Mouse (Mus musculus) neural tube, embryonic 12.5 days (tissue): ENCODE measurements around the gene Ano4. TPM values are rescaled to one million over a fixed set of nuclear protein-coding genes. Genes with fewer than 3 reads are reported as not detected.

Source experiments
- ATAC-seq: fragments of 200-750 bp; cut with Nextera tagmentation; 2 replicates; pipeline ENCODE4 v1.8.0; 2017; ENCODE audit warnings: low read depth, mild to moderate bottlenecking, moderate TSS enrichment, moderate library complexity; ENCODE audit not compliant: low FRiP score
- H3K27ac ChIP-seq: fragments of 300-500 bp; sonication (generic); 2 replicates; pipeline ENCODE4 v1.5.1; 2016
- H3K27me3 ChIP-seq: fragments of 300-500 bp; sonication (generic); replicated peaks from 2 replicates; pipeline ENCODE4 v1.6.1; 2016; ENCODE audit warnings: mild to moderate bottlenecking
- H3K36me3 ChIP-seq: fragments of 300-500 bp; sonication (generic); 2 replicates; pipeline ENCODE4 v1.6.1; 2016; ENCODE audit warnings: mild to moderate bottlenecking
- H3K4me1 ChIP-seq: fragments of 300-500 bp; sonication (generic); 2 replicates; pipeline ENCODE4 v1.6.1; 2016
- H3K4me2 ChIP-seq: fragments of 300-500 bp; sonication (generic); replicated peaks from 2 replicates; pipeline ENCODE4 v1.6.1; 2016; ENCODE audit warnings: mild to moderate bottlenecking
- H3K4me3 ChIP-seq: fragments of 300-500 bp; sonication (generic); 2 replicates; pipeline ENCODE4 v1.5.1; 2016
- H3K9ac ChIP-seq: fragments of 300-500 bp; sonication (generic); 2 replicates; pipeline ENCODE4 v1.6.1; 2016; ENCODE audit warnings: mild to moderate bottlenecking
- H3K9me3 ChIP-seq: fragments of 300-500 bp; sonication (generic); 2 replicates; pipeline ENCODE4 v1.6.1; 2016; ENCODE audit warnings: mild to moderate bottlenecking
- WGBS: fragments of 180-500 bp; shearing (Covaris S2); methylation state at CpG from one replicate; pipeline ENCODE4 v1.1.7; 2016; 5-methylcytosine and 5-hydroxymethylcytosine counted together
- polyA plus RNA-seq: library from polyadenylated mRNA; unstranded; fragments of >200 nt; fragmentation: Nextera tagmentation; extraction: Ambion mirVana; gene quantifications from 2 replicates; pipeline ENCODE4 v1.2.1, GENCODE M21; 2016

The Ano4 gene
- polyA plus RNA-seq, 1 experiment from 2014 or later: 4.4 TPM

GRCm38 (mm10) chr10:88978932-88979331, 365.6 kb downstream of the Ano4 start:
- H3K4me1 ChIP-seq: no peaks in the 10 kb centered on the region
- no peak overlapping the region for H3K9ac ChIP-seq
- no peaks in the 10 kb centered on the region for H3K9me3 ChIP-seq
- ATAC-seq: no peak
- no peak overlapping the region for H3K4me3 ChIP-seq
- no peak overlapping the region for H3K4me2 ChIP-seq
- H3K36me3 ChIP-seq: no peaks in the 10 kb centered on the region
- 81% methylated on average over 6 of the region's 6 CpGs for WGBS
- H3K27me3 ChIP-seq: no peaks in the 10 kb centered on the region
- no peak overlapping the region for H3K27ac ChIP-seq

- no peaks in the 10 kb centered on the region for H3K4me1 ChIP-seq
- H3K36me3 ChIP-seq: no peaks in the 10 kb centered on the region
- H3K9ac ChIP-seq: no peak overlapping the region
- no peaks in the 10 kb centered on the region for H3K9me3 ChIP-seq
- H3K27ac ChIP-seq: no peak overlapping the region
- ATAC-seq: no peak
- H3K27me3 ChIP-seq: no peaks in the 10 kb centered on the region
- no peak overlapping the region for H3K4me3 ChIP-seq
- WGBS: 88% methylated on average over 7 of the region's 7 CpGs
- H3K4me2 ChIP-seq: no peak overlapping the region
Measured at GRCm38 (mm10) chr10:88970951-88971725, 373.4 kb downstream of the Ano4 start.

DNA sequence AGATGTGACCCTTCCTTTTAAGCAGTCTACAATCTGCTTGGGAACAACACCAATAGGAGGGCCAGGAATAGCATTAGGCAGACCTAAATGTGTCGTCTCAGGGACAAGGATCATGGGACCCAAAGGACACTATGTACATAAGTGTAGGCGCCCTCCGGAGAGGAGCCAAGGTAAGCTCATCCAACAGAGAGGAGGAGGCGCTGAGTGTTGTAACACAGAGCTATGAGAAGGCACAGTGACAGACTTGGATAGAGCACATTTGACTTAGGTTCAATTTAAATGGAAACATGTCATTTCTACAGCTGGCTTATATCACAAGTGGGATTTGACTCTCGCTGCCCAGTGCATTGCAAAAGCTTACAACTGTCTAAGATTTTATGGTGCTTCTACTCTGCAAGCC, 376.0 kb downstream of the Ano4 start:
- no peaks in the 10 kb centered on the region for H3K36me3 ChIP-seq
- 92% methylated on average over 5 of the region's 5 CpGs for WGBS

DNA sequence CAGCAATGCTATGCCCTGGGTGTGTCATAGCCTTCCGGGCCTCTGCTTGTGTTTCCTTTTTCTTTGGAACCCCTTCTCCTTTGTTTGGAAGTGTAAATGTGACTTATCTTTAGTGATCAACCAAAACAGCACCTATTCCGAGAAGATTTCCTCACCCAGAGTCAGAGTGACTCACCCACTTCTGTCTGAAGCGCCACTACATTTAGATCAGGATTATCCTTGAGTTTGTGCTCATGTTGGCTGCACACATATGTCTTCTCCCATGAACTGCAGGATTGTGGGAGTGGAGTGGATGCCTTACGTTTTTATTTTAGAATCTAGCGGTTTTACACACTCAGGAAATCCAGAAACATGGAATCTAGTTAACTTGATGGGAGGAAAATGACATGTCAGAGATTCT, 383.8 kb downstream of the Ano4 start:
- 84% methylated on average over 5 of the region's 5 CpGs for WGBS
- Histone ChIP-seq H3K9ac (no peak overlapping the region), H3K9me3 (no peaks in the 10 kb centered on the region), H3K4me3 (no peak overlapping the region), H3K27ac (no peak overlapping the region), H3K27me3 (no peaks in the 10 kb centered on the region), H3K36me3 (no peaks in the 10 kb centered on the region), H3K4me1 (no peaks in the 10 kb centered on the region), H3K4me2 (no peak overlapping the region)
- ATAC-seq: no peak

More for the DNA sequence above, 376.0 kb downstream of the Ano4 start:
- H3K4me1 ChIP-seq: no peaks in the 10 kb centered on the region
- ATAC-seq: no peak
- no peak overlapping the region for H3K9ac ChIP-seq
- H3K27ac ChIP-seq: no peak overlapping the region
- no peaks in the 10 kb centered on the region for H3K9me3 ChIP-seq
- H3K4me3 ChIP-seq: no peak overlapping the region
- no peak overlapping the region for H3K4me2 ChIP-seq
- no peaks in the 10 kb centered on the region for H3K27me3 ChIP-seq

- Histone ChIP-seq H3K4me1 (no peaks in the 10 kb centered on the region), H3K36me3 (no peaks in the 10 kb centered on the region), H3K4me3 (no peak overlapping the region), H3K9me3 (no peaks in the 10 kb centered on the region), H3K27ac (no peak overlapping the region), H3K4me2 (no peak overlapping the region), H3K27me3 (no peaks in the 10 kb centered on the region), H3K9ac (no peak overlapping the region)
- ATAC-seq: no peak
- 89% methylated on average over 4 of the region's 4 CpGs for WGBS
Measured at GRCm38 (mm10) chr10:88950297-88950653, 394.3 kb downstream of the Ano4 start.

DNA sequence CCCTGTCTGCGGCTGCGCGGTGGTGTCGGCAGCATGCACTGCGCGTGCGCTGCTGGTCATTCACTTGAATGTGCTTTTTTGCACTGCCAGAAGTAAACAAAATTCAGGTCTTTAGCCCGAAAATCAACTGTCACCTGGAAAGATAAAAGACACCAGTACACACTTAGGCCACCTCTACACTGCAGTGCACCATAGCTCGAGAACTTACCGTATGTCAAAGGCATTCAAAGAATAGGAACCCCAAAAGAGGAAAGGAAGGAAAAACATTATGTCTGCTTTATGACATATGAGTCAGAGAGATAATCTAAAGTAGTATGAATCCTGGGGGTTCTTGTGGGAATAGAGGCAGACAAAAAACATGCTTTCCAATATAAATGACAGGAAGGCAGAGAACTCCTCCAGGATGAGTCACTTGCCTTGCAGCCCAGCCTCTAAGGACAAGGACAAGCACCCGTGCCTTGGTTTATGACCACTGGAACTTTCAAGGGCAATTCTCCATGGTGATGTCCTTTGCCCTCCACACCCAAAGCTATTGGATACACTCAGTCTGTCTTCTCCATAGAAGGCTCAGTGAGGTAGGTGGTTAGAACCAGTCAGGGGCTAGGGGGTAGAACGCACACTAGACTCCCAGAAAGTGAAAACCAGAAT, 394.8 kb downstream of the Ano4 start:
- no peak overlapping the region for H3K27ac ChIP-seq
- WGBS: 92% methylated on average over 12 of the region's 12 CpGs
- no peak overlapping the region for H3K4me2 ChIP-seq
- no peaks in the 10 kb centered on the region for H3K27me3 ChIP-seq
- no peak for ATAC-seq
- no peak overlapping the region for H3K9ac ChIP-seq
- no peaks in the 10 kb centered on the region for H3K4me1 ChIP-seq
- no peaks in the 10 kb centered on the region for H3K36me3 ChIP-seq
- H3K9me3 ChIP-seq: no peaks in the 10 kb centered on the region
- H3K4me3 ChIP-seq: no peak overlapping the region

Other genes with a start within 250 kb of the Ano4 start
- 7.0 and 8.1 TPM in 2 replicates for gene Gas2l3, start 99.2 kb upstream of the Ano4 start, polyA plus RNA-seq
- not detected in 2 replicates for gene Nr1h4, start 188.8 kb upstream of the Ano4 start, polyA plus RNA-seq